Mouse (Mus musculus) gastrocnemius, adult 2 months (tissue): ENCODE results near the gene Kcna4. TPM values are rescaled to one million over a fixed set of nuclear protein-coding genes. Genes with fewer than 3 reads are reported as not detected.

Experiments
- DNase-seq: peaks from one replicate; pipeline ENCODE4 v3.0.0; 2022
- H3K27ac ChIP-seq: fragments of 200-600 bp; 2 replicates; pipeline ENCODE4 v1.8.1; 2022; ENCODE audit warnings: mild to moderate bottlenecking
- H3K4me3 ChIP-seq: fragments of 200-600 bp; 2 replicates; pipeline ENCODE4 v1.8.1; 2022; ENCODE audit warnings: mild to moderate bottlenecking, moderate library complexity
- CTCF ChIP-seq: fragments of 200-600 bp; IDR thresholded peaks from 2 replicates; pipeline ENCODE4 v1.8.1; 2022; ENCODE audit warnings: antibody characterized with exemption, mild to moderate bottlenecking, moderate library complexity
- intact Hi-C: fragments of 180-260 bp; cut with DNase I; formaldehyde crosslinking; loops from one replicate; pipeline ENCODE4 v1.15.1; 2025
- long read RNA-seq, 2 experiments: library from polyadenylated mRNA; stranded (forward); transcript quantifications; one replicate each; pipeline ENCODE4 v2.0.0; 2021
- total RNA-seq, 2 experiments: library from RNA; stranded (reverse); gene quantifications; 2 replicates each; pipeline ENCODE4 v1.2.3; 2021

Gene Kcna4
- not detected for total RNA-seq
- long read RNA-seq, experiment 1, result 0 reads
- long read RNA-seq, experiment 2, result 0 reads

DNA sequence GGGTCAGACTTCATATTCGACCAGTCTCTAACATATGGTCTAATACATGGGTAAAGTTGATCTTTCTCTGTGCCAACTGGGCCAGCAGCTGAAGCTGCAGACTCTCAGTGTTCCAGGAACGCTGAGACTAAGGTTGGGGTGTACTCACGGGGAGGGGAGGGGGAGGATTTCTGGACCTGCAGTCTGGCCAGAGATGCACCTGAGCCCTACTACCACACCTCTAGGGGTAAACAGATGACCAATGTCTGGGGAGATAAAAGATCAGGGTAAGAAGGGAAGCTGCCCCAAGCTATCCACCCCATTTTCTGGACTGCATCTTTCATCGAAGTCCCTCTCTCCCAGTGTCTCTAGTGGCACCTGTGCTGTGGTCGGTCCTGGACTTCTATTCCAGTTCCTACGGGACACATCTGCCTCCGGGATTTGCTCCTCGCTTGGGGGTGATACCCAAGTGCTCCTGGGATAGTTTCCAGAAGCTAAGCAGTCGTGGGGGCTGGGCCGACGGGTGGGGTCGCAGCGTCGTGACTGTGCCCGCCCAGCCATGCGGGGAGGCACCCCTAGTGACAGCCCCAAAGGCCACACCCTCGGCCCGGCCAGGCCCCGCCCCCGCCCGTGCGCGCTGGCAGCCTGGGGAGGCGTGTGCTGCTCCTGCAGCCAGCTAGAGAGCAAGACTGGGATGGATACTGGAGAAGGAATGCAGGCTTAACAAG lies at the start of gene Kcna4:
TSS of gene Kcna4 (plus strand) at position 650 of the 707 bp plus-strand sequence.
- intact Hi-C loops, result no loop called here
- peak within 1 kb of the TSS; percentile 39 for H3K4me3 ChIP-seq
- DNase-seq, result no peak
- no peak for TF ChIP-seq CTCF
- no peak within 1 kb of the TSS for H3K27ac ChIP-seq

DNA sequence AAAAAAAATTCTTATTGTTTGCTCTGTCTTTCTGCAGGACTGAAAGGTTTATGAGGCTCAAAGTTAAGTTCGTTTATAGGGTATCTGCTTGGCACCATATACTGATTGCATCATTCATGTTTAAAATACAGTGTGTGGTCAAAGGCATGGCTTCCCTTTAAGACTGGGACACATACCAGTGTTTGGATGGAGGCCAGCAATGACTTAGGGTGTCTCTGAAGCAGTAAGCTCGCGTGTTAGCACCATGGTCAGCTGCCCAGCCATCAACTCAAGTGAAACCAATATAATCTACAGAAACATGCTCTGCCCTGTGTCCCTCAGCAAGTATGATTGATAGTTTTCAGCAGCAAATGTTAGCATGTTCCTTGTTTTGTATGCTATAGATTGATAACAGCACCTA lies 32.3 kb upstream of the Kcna4 start:
- Histone ChIP-seq H3K4me3 (no peak overlapping the region), H3K27ac (no peak overlapping the region)
- no peak for DNase-seq
- no peak for TF ChIP-seq CTCF
- intact Hi-C loops, result no loop called here

DNA sequence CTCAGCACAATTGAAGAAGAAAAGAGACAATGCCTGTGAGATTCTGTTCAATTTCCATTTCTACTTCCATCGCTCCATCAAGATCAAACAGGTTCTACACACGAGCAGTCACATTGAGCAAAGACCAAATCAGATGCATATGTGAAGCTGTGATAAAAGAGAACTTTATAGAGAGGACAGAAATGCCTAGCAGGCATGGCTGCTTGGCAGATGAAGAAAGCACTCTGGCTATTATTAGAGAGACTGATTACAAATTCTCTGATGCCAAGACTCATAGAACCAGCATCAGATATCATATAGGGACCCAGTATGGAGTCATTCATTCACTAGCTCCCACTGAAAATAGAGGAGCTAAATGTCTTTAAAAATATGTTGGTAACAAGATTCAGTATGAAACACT lies 24.2 kb upstream of the Kcna4 start:
- DNase-seq, result no peak
- TF ChIP-seq CTCF, result no peak
- intact Hi-C loops, result no loop called here
- no peak overlapping the region for H3K27ac ChIP-seq
- H3K4me3 ChIP-seq, result no peak overlapping the region

DNA sequence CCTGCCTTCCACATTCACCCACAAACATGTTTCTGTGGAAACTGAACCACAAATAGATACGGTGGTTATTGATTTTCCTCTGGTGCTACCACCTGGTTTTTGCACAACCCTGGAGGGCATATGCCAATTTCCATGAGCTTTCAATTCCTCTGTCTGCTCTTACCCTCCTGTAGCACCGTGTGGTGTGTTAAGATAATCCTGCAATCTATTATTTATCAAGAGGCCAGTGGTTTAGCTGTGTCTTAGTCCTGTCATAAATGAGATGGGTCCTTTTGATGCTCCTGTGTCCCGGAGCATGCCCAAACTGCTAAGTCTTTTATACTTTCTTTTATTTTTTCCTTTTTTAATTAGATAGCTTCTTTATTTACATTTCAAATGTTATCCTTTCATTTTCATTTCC lies 20.4 kb upstream of the Kcna4 start:
- no peak overlapping the region for H3K4me3 ChIP-seq
- TF ChIP-seq CTCF, result no peak
- intact Hi-C loops, result no loop called here
- H3K27ac ChIP-seq, result no peak overlapping the region
- no peak for DNase-seq

DNA sequence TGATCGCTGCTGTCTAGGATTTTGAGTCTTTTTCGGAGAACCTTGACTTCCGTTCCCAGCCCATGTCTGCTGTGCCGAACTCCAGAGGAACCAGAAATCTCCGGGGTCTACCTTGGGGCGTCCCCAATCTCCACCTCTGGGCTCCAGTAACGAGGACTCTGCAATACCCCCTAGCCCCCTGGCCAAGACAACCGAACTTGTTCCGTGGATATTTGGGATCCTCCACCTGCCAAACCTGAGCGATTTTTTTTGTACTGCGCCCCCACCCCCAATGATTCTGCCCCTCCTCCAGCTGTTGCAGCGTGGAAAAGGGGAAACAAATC lies 219 bp downstream of the Kcna4 start:
- DNase-seq, result no peak
- no peak overlapping the region for H3K27ac ChIP-seq
- intact Hi-C loops, result no loop called here
- no peak for TF ChIP-seq CTCF
- H3K4me3 ChIP-seq, result peak overlapping the region; percentile 39

DNA sequence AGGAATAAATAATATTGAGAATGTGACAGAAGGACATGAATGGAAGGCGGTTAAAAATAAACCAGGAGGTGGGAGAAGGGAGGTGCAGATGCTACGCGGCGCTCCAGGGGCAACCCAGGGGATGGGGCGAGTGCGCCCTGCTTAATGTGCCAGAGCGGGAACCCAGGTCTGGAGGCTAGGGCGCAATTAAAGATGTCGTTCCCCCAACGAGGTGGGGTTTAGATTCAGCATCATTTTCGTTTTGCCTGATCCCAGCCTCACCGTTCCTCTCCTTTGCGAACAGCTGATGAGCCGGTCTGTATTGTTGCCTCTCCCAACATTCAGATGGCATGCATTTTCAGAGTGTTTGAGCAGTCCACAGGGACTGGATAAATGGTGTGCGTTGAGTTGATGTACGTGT lies 703 bp downstream of the Kcna4 start:
- TF ChIP-seq CTCF, result no peak
- H3K4me3 ChIP-seq, result peak overlapping the region; percentile 26; the same call in 1 of the 2 replicates
- H3K27ac ChIP-seq, result no peak overlapping the region
- no peak for DNase-seq
- intact Hi-C loops, result no loop called here

DNA sequence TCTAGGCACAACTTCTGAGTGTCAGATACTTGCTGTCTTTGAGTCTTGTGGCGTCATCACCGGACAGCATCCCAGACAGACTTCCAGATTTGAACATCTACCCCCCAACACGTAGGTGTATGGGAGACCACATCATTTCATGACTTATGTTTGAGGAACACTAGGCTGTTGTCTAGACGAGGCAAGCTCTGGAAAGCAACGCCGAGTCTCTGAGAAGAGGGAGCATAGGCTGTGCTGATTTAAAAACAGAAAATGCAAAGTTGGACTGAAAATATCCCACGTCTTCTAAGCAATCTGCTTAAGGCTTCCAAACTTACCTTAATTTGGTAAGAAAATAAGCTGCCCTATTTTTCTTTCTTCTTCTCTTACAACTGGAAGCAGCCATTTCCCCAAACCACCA lies 4.1 kb downstream of the Kcna4 start:
- no peak overlapping the region for H3K27ac ChIP-seq
- intact Hi-C loops, result no loop called here
- no peak for DNase-seq
- TF ChIP-seq CTCF, result no peak
- H3K4me3 ChIP-seq, result no peak overlapping the region

DNA sequence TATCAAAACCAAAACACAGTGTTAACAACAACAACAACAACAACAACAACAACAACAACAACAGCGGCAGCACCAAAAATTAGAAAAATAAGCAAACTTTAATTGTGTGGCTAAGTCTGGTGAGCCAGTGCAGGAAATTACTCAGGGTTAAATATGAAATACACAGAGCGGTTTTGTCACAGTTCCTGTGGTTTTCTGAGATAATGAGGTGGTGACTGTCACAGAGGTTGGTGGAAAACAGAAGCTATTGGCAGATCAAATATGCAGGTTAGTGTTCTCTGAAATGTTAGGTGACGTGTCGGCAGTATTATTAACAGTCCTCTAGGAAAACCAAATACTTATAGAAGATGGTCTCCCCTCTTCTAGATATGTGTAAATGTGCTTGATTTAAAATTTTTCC lies 11.4 kb downstream of the Kcna4 start:
- intact Hi-C loops, result no loop called here
- DNase-seq, result no peak
- no peak overlapping the region for H3K27ac ChIP-seq
- TF ChIP-seq CTCF, result no peak
- H3K4me3 ChIP-seq, result no peak overlapping the region

- DNase-seq, result no peak
- H3K27ac ChIP-seq, result no peak overlapping the region
- TF ChIP-seq CTCF, result no peak
- H3K4me3 ChIP-seq, result no peak overlapping the region
- intact Hi-C loops, result no loop called here
Measured at GRCm38 (mm10) chr2:107304707-107305106, 14.3 kb downstream of the Kcna4 start.

- H3K4me3 ChIP-seq, result no peak overlapping the region
- intact Hi-C loops, result no loop called here
- TF ChIP-seq CTCF, result no peak
- no peak for DNase-seq
- no peak overlapping the region for H3K27ac ChIP-seq
Measured at GRCm38 (mm10) chr2:107306077-107306476, 15.6 kb downstream of the Kcna4 start.

GRCm38 (mm10) chr2:107318636-107319035 lies 28.2 kb downstream of the Kcna4 start:
- no peak overlapping the region for H3K27ac ChIP-seq

GRCm38 (mm10) chr2:107321596-107322226 lies 31.3 kb downstream of the Kcna4 start:
- intact Hi-C loops, result no loop called here
- TF ChIP-seq CTCF, result no peak
- DNase-seq, result no peak
- Histone ChIP-seq H3K27ac (no peak overlapping the region), H3K4me3 (no peak overlapping the region)

More at GRCm38 (mm10) chr2:107318636-107319035, 28.2 kb downstream of the Kcna4 start:
- intact Hi-C loops, result no loop called here
- no peak overlapping the region for H3K4me3 ChIP-seq
- no peak for DNase-seq
- no peak for TF ChIP-seq CTCF

DNA sequence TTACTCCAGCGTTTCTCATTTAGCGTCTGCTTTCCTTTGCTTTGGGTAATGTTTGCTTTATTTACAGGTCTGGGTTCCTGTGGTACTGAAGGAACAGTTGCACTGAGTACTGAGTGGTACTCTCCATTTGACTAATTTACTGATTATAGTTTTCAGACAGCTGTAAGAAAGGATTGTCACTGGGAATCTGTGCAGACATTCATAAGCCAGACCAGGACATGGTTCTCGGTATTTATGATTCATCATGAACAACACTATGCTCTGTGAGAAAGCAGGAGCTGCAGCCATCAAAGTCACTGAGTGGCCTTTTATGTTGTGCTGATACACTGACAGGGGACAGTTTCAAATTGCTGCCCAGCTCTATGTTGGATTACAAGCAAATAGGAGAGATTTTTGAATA lies 33.7 kb downstream of the Kcna4 start:
- DNase-seq, result no peak
- no peak overlapping the region for H3K27ac ChIP-seq
- intact Hi-C loops, result no loop called here
- no peak overlapping the region for H3K4me3 ChIP-seq
- TF ChIP-seq CTCF, result no peak

- DNase-seq, result no peak
- Histone ChIP-seq H3K4me3 (no peak overlapping the region), H3K27ac (no peak overlapping the region)
- TF ChIP-seq CTCF, result no peak
- intact Hi-C loops, result no loop called here
Measured at GRCm38 (mm10) chr2:107327276-107327675, 36.8 kb downstream of the Kcna4 start.
